Mouse (Mus musculus): Measurements from ENCODE around the gene Aurka.
A peak's percentile ranks its signal among the peaks of the same experiment; 100 is the strongest.

Gene Aurka

DNA sequence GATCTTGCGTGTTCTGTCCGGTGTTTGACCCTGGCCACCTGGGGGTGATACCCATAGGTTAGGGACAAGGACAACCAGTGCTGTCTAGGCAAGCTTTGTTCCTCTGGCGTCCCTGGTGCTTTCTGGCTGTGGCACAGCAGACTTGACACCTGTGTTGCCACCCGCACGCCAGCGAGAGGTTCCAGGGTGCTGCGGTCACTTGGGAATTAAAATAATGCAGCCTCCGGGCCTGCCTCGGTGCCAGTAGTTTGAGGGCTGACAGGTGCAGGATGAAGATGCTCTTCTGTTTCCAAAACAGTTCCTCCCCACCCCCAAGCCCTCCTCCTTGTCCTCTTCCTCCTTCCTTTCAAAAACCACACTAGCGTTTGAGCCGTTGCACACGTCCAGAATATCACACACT, 11.6 kb upstream of the Aurka start:
- DNase-seq (ENCODE audit: low spot score in 2 of 2), result no peak

DNA sequence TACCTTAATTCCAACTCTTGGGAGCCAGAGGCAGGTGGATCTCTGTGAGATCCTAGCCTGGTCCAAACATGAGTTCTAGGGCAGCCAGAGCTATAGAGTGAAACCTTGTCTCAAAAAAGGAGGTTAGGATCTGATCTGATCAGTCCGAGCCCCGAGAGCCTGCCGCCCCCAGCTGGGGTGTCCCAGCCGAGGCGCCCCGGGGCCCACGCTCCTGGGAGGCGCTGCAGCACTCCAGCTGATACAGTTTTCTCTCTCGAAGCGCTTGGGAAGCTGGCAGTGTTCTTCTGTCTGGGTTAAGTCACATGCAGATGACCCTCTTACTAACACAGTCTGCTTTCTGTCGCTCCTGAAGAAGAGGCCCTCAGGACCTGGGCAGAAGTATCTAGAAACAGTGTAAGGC, 11.0 kb upstream of the Aurka start:
- DNase-seq (ENCODE audit: low spot score in 2 of 2), result no peak

DNA sequence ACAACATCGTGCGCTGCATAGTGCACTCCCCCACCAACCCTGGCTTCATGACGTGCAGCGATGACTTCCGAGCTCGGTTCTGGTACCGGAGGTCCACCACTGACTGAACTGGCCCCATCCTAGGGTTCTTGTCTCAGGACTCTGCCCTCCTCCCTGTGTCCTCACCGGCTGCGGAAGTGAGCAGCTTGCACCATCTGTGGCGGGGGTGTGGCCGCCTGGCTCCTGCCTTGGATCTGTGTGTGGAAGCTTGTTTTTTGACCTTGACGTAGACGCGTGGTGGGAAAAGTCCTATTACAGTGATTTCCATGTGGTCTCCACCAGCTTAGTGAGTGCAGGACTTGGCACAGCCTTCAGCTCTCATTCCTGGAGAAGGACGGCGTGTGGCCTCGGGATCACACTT, 10.2 kb upstream of the Aurka start:
- DNase-seq (ENCODE audit: low spot score in 2 of 2), result no peak

DNA sequence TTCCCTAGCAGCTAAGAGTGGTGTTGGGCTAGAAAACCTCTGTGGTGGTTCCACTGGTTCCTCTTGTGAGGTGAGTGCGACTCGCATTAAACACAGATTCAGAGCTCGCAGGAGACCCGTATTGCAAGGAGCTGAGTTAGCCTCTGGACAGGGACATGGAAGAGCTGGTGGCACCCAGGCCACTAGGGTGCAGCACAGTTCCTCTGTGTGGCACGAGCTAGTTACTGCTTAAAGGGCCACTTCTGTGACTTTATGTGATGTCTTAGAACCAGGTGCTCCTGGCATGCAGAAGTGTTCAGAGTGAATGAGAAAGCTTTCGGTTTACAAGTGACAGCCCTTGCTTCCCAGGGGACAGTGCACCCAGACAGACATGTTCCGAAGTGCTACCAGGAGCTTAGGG, 8.0 kb upstream of the Aurka start:
- DNase-seq (ENCODE audit: low spot score in 2 of 2), result peak in 1 of 2 experiments; percentile 43

DNA sequence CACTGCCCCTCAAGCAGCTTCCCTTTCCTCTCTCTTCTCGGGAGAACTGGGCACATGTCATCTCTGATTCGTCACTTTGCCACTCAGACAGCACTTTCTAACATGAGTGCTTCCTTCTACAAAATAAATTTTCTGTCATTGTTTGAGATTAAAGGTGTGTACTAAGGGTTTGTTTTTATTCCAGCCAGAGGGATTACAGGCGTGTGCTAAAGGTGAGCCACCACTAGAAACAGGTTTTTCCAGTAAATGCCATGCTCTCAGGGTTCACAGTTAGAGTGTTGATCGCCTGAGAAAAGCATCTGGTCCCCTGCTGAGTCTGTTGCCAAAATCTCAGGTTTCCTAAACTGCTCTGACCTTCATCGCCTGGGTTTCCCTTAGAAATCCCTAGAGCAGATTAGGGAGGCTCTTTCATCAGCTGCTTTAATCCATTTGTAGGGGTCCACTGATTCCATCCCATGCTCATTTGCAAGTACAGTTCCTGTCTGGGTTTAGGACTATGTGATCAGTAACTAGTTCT, 6.7 kb upstream of the Aurka start:
- DNase-seq (ENCODE audit: low spot score in 2 of 2), result no peak

DNA sequence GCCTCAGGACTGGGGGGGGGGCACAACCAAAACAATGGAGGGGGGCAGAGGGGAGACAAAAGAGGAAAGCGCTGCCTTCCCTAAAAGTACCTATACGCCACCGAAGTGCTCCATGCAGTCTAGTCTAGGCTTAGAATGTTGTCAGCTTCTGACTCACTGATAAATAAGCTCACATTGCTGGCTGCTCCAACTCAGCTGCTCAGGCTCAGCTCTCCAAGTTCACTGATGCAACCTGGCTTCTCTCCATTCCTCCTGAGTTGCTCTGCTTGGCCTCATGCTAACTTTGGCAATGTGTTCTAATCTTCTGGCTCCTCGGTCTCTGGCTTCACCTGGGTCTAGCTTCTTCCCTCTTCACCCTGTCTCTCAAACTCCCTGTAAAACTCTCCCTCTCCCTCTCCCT, 6.2 kb upstream of the Aurka start:
- DNase-seq (ENCODE audit: low spot score in 2 of 2), result no peak

DNA sequence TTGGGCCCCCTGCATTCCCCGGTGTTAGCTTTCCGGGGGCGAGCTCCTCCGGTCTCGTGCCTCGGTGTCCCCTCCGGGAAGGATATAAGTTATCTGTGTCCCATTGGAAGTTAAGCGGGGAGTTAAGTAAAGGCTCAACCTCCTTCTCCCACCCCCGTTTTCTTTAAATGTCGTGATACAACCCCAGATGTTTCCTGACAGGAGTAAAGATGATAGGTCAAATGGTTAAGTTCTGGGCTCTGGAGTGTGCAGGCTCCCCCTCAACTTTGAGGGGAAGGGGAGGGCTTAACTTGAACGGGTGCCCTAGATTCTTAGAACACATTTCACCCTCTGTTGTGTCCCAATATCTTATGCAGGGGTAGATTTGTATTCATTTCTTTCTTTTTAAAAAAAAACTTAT, 923 bp upstream of the Aurka start:
- DNase-seq (ENCODE audit: low spot score in 2 of 2), result no peak

DNA sequence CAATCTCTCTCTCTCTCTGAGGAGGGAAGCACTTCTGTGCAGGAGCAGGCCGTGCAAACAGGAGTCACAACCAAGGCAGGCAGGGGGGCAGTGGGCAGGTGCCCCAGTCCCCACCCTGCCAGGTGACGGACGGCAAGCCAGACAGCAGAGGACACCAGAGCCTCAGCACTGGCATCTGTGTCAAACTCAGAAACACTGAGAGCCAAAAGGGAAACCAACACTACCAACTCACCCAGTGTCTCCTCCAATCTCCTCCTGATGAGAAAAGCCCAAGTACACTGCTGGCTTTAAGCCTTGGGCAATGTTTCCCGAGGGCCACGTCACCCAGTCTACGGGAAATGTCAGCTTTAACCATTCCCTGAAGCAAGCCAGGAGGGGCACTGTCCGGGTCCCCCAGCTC, 7.2 kb downstream of the Aurka start:
- no peak for DNase-seq (ENCODE audit: low spot score in 2 of 2)

DNA sequence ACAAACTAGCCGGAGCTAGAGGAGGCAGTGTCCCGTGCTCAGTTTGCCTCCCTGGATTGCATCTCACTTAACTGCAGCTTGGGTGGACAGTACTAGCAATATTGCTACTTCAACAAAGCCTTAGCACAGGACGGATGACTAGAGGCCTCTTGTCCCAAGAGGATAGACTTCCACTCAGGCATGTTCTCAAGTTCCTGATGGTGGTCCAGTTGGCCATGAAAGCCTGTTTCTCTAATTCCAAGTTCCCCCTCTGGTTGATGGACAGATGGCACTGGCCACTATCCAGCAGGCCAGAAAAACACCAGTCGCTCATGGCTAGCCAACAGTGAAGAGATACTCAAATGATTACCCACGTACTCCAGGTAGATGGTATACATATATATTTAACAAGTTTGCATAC, 14.5 kb downstream of the Aurka start:
- no peak for DNase-seq (ENCODE audit: low spot score in 2 of 2)

DNA sequence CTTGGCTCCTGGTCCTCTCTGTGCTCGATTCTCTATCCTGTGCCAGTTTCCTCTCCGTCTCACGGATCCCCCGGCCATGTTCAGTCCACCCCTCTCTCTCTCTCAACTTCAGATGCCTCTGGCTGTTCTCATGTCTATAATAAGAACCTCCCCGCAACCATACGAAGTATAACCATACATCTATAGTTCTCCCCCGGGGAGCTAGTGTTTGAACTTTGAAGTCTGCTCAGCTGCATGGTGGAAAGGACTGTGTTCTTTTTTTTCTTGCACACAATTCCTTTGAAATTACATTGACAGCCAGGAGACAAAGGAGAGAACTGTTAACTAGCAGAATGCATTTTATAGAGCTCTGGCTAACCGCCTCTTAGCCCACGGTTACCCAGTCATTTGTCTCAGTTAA, 15.6 kb downstream of the Aurka start:
- DNase-seq (ENCODE audit: low spot score in 2 of 2), result no peak

DNA sequence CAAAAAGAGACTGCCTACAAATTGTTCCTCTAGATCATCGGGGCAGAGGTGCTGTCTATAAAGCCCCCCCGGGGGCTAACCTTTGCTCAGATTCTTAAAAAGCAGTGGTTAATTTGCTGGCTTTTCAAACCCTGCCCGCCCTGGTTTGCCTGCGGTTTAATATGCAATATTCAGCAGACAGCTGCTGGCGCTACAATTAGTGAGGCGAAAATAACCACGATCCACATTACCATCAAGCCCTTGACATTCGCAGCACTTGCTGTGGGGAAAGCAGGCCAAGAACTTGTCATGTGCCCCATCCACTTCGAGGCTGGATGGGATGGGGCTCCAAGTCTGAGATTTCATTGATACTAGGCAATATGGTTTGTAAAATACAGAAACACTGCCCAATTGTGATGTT, 17.1 kb downstream of the Aurka start:
- no peak for DNase-seq (ENCODE audit: low spot score in 2 of 2)

DNA sequence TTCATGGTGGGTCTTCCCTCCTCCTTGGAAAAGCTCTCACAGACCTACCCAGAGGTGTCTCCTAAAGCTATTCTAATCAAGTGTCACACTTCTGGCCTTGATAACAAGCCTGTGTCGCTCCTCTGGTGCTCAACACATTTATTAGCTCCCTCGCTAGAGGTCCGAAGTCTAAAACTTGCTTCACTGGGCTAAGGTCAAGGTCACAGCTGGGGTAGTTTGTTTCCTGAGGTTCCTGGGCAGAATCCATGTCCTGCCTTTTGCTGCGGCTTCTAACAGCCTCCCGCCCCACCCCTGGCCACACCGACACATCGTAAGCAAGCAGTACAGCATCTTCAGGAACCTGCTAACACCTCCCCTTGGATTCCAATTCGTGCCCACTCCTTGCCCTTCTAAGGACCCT, 19.6 kb downstream of the Aurka start:
- no peak for DNase-seq (ENCODE audit: low spot score in 2 of 2)

DNA sequence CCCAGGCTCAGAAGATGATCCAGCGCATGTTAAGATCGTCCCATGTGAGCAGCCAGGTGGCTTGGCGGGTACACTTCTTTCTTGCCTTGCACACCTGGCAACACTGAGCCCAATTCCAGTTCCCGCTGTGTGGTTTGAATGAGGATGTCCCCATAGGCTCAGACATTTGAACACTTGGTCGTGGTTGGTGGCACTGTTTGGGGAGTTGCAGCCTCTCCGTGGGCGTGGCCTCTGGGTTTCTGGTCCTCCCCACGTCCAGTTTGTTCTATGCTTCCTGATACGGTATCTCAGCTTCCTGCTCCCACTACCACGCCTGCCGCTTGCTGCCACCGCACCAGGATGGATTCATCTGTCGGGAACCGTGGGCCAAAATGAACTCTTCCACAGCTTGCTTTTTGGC, 20.6 kb downstream of the Aurka start:
- DNase-seq (ENCODE audit: low spot score in 2 of 2), result no peak

DNA sequence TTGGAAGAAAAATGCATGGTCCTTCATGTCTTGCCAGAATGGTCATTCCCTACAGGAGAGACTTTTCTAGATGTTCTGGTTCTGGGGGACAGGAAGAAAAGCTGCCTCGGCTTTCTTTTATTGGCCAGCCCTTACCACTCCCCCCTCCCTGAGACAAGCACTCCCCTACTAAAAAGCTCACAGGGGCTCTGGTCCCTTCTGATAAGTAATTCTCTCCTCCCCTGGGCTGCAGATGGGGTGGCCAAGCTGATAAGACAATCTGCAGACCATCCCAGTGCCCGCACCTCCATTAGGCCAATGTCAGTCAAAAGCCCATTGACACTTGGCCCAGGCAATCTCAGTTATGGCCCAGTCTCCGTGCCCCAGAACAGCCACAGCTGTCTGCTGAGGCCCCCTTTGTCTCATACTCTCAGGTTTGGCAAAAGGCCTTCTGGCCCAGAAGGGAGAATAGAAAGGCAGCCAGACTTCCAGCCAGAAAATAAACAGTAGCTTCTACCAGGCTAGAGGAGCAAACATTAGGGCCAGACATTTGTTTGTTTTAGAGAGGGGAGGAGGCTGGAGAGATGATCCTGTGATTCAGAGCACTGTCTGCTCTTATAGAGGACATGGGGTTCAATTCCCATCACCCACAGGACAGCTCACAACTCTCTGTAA, 21.9 kb downstream of the Aurka start:
- DNase-seq (ENCODE audit: low spot score in 2 of 2), result peak in 1 of 2 experiments; percentile 22

DNA sequence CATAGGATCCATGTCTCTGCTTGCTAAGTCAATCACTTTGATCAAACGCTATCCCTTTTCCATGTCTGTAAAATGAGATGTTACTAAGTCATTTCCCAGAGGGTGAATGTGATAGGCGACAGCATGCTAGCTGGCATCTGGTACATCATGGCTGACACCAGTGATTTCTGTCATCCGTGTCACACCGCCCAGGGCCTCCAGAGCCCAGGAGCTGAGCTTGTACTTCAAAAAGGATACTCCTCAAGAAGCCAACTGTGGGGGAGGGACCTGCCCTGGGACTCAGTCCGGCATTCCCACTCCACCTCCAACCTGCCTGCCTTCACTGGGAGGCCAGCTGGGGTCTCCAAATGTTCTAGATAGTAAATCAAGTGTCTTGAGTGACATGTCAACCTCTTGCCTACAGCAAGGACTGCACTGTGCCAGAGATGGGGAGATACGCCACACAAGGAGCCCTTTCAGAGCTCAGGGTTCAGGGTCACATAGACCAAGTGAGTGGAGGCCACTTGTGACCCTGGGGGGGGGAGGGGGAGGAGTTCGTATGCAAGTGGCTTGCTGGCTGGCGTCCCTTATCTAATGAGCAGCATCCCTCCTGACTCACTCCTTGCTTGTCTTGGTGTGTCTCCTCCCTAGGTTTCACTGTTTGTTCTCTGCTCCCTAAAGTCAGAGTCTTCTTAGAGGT, 23.3 kb downstream of the Aurka start:
- no peak for DNase-seq (ENCODE audit: low spot score in 2 of 2)

DNA sequence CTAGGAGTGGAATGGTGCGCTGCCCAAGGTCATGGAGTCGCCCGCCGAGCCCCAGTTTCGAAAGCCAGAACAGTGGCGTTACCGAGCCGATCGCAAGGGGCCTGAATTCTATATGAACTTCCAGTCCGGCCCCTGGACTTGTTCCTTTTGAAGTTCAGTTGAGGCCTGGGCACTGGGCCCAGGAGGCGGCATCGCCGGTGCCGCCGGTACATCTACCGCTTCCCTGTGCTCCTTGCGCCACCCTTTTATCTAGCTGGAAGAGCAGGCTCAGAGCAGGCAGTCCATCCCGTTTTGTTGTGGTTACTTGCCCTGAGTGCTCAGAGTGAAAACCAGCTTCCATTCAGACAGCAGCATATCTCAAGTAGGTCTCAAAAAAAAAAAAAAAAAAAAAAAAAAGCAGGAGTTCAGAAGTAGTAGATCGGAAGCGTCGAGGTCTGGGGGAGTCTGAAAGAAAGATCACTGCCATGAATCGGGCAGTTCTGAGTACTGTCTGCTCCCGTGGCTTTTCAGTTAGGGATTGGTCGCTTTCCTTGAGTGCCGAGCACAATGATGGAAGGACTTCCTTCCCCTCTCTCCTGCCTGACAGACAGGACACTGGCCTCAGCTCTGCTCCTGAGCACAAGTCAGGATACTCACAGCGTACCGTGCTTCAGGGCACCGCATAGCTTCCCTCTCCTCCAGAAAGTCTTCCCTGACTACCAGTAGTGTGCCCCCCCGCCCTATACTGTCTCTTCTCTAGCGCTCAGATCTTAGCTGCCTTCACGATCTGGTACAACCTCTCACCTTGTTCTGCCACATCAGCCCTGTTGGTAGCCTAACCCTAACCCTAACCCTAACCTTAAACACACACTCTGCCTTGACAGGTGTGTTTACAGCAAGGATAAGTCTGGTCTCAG, 24.1 kb downstream of the Aurka start:
- peak in 1 of 2 experiments; percentile 17 for DNase-seq (ENCODE audit: low spot score in 2 of 2)

DNA sequence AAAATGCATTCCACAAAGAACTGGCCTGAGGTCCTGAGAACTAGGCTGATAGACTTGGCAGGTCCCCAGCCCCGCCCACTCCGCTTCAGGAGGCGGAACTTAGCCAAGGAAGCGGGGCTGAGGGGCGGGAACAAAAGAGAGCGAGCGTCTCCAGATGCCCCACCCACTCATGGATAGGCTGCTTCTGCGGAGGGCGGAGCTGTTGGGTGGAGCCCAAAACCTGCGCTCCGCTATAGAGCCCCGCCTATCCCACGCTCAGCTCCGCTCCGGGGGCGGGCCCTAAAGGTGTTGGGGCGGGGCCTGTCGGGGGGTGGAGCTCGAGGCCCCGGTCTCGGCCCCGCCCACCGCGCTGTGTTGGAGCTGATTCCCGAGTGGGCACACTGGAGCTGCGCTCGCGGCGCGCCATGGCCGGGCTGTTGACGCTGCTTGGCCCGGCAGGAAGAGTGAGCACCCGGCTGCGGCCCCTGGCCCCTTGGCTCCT, 25.0 kb downstream of the Aurka start, which contains the start of gene Fam210b:
TSS of gene Fam210b (plus strand) at position 308 of the 481 bp plus-strand sequence.
- DNase-seq (ENCODE audit: low spot score in 2 of 2), result peak; percentile 92 to 96

DNA sequence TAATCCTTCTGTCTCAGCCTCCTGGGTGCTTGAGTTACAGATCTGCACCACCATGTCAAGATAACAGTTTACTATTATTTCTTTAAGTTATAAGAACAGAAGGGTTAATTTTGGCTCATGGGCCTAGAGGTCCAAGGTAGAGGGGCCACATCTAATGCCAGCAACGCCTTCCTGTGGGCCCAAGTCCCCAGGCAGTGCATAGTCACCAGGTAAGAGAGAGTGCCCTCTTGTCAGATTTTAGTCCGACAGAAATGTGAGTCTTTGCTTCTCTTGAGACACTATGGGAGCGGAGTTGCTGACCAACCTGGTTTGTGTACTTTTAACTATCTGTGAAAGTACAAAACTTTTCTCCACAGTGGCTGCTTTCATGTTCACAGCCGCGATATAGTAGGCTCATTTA, 25.7 kb downstream of the Aurka start:
- no peak for DNase-seq (ENCODE audit: low spot score in 2 of 2)

DNA sequence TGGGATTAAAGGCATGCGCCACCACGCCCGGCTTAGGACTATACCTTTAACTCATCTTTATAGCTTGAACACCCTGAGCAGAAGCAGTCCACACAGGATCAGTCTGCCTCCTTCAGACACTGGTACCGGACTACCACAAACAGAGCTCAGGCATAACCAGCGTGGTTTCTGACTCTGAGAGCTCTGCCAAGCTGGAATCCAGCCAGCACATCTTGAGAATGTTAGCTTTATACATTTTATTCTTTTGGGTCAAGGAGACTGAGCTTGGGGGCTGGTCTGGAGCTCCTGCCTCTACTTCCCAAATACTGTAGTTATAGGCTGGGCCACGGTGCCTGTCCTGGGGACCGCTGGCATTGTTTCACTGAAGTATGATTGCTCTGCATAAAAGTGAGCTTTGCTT, 26.6 kb downstream of the Aurka start:
- no peak for DNase-seq (ENCODE audit: low spot score in 2 of 2)

DNA sequence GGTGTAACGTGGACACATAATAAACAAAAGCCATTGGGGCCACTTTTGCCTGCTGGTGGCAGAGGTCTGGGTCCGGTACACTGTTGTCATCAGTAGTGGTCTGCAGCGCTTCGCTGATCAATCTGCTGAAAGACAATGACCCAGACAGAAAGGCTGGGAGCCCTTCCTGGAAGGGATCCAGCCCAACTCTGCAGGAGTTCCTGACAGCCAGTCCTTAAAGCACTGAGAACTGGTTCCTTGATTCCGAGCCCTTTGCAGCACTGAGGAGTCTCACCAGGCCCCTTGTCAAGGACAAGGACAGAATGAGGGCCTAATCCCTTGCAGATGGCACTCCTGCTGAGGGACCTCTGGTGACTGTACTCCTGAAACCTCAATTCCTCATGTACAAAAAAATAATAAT, 28.7 kb downstream of the Aurka start:
- no peak for DNase-seq (ENCODE audit: low spot score in 2 of 2)

DNA sequence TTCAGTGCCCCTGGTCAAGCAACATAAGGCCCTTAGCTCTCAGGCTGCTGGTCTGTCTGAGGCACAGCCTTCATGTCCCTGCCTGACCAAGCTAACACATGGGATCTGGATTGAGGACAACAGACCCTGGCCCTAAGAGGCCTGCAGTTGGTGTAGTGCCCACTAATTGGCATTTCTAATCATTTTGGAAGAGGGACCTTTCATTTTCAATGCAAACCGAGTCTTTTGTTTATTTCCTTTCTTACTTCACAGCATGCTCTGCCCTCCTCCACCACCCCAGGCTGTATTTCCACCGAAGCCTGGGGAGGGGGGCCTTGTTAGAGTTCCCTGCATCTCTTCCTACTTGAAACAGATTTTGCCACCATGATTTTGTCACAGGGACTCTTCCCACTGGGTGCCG, 29.4 kb downstream of the Aurka start:
- DNase-seq (ENCODE audit: low spot score in 2 of 2), result no peak

DNA sequence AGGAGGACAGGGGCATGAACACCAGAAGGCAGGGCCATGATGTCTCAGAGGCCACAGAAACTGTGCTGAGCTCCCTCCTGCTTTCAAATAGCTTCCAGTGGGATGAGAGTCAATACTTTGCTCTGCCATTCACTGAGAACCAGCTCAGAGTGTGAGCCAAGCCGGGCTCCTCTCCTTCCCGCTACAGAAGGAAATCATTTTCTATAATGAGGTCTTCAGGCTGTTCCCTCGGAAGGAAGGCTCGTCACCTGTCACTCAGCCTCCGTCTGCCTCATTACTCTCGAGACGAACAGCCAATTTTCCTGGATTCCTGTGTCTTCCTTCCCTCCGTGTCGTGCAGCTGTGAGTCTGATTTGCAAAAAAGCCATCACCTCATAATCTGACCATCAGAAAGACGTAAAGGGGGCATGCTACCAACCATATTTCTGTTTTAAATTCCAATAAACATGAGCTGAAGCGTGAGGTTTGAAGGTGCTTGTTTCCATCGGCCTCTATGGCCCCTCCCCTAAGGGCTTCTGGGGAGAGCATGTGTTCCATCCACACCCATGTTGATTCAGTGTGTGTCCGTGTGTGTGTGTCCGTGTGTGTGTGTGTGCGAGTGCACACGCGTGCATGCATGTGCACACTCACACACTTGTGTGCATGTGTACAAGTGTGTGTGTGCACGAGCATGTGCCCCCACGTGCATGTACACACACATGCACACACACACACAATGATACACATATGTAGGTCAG, 32.0 kb downstream of the Aurka start:
- no peak for DNase-seq (ENCODE audit: low spot score in 2 of 2)

Measured in left cerebral cortex, adult 9 months (tissue).